Mouse (Mus musculus): ENCODE measurements around the gene Epp13.
"Not testable (repeated sequence)": the region's sequence is repeated elsewhere in the genome, so short reads cannot be mapped to it uniquely, and the experiment has no call there.

The Epp13 gene

DNA sequence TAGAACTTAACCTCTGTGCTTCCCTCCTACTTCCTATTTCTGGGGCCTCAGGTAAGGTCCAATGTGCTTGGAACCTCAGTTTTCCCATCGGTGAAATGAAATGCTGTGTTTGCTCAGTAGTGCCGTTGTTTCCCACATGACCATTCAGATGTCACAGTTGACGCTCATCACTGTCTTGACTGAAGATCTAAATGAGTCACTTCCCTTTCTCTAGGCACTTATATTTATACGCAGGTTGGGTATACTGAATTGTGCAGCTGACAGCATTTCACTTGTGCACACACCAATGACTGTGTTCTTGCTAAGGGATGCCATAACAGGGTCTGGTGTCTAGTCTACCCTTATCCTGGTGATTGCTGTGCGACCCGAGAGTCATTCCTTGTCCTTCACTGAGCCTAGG lies 32.9 kb downstream of the Epp13 start:
- DNase-seq (ENCODE audit: low read depth, low spot score), result no peak

GRCm38 (mm10) chr7:6285842-6286705 lies 33.6 kb downstream of the Epp13 start, which contains the start of gene Zfp667:
TSS of gene Zfp667 (plus strand) at chr7:6286579.
- DNase-seq (ENCODE audit: low read depth, low spot score), result peak; percentile 98

GRCm38 (mm10) chr7:6286921-6287531 lies 34.5 kb downstream of the Epp13 start:
- no peak for DNase-seq (ENCODE audit: low read depth, low spot score)

GRCm38 (mm10) chr7:6291121-6291520 lies 38.6 kb downstream of the Epp13 start:
- DNase-seq (ENCODE audit: low read depth, low spot score), result not testable (repeated sequence)

DNA sequence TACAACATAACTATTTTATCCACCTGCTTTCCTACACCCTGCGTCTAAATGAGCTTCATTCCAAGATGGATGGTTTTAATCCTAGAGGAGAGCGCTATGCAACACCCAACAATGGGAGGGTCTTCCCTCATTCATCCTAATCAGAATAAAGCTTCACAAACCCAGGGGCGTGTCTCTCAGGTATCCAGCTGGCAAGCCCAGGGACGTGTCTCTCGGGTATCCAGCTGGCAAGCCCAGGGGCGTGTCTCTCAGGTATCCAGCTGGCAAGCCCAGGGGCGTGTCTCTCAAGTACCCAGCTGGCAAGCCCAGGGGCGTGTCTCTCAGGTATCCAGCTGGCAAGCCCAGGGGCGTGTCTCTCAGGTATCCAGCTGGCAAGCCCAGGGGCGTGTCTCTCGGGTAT lies 48.3 kb downstream of the Epp13 start:
- peak; percentile 35 for DNase-seq (ENCODE audit: low read depth, low spot score)

GRCm38 (mm10) chr7:6330458-6331232 lies 78.1 kb downstream of the Epp13 start:
- no peak for DNase-seq (ENCODE audit: low read depth, low spot score)

DNA sequence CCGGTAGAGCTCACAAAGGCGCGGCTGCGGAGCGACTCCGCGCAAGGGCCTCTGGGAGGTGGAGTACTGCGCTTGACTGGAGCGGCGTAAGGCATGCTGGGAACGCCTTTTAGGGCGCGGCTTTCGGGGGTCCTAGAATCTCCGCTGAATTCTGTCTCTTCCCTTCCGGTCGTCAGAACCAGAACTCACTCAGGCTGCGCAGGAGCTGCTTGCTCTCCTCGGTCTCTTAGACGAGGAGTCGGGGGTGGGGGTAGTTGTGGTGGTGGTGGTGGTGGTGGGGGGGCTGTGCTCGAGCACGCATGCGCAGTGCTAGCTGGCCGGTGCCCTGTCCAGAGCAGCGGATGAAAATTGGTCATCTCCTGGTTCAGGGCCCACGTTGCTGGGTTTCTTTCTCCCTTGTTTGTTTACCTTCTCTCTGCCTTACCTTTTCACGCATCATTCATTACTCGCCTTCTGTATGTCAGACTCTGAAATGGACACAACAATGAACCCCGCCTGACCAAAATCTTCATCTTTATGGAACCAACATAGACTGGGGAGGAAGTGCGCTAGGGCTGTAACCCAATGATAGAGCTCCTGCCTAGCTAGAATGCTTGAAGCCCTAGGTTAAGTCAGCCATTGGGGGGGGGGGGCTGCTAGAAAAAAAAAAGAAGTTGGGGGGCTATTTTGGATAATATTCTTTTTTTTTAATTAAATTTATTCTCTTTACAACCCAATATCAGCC lies 78.9 kb downstream of the Epp13 start, which contains the start of gene Zfp583:
Zfp583 (minus strand) TSS at position 53 of the 724 bp plus-strand sequence.
- peak; percentile 92 for DNase-seq (ENCODE audit: low read depth, low spot score)

Measured in ES-CJ7 (cell line).